Mouse (Mus musculus) embryo, embryonic 11.5 days (tissue): Measurements from ENCODE around the gene Sec22b.

Experiments
- DNase-seq: peaks from one replicate; pipeline ENCODE4 v3.0.0-alpha.2; 2012; ENCODE audit warnings: low read depth, low spot score

Sec22b gene

GRCm38 (mm10) chr3:97909737-97910136 is 8.7 kb downstream of the Sec22b start:
- no peak for DNase-seq

DNA sequence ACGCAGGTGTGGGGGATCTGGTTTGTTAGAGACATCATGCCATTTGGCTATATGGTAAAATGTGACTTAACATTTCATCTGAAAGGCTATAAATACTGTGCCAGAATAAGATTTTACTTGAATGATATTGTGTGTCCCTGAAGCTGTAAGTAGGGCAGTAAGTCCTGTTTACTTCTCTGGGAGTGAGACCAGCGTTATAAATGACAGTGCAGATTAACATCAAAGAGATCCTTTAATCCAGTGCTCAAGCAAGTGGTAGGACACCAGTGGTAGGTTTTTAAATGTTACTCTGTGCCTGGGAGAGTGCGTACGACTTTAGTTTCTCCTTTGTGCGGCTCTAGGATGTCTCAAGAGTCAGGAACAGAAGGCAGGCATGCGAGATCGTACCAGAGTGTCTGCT is 10.1 kb downstream of the Sec22b start:
- no peak for DNase-seq

DNA sequence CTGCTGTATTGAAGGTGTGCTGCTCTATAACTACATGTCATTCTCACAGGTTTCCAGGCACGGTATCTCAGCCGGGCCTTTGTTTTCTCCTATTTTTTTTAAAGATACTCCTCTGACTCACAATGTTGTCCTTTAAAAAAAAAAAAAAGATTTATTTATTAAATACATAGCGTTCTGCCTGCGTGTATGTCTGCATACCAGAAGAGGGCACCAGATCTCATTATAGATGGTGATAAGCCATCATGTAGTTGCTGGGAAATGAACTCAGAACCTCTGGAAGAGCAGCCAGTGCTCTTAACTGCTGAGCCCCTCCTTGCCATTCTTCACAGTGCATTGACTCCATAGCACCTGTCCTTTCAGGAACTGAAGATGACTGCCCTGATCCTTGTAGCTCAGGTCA is 14.1 kb downstream of the Sec22b start:
- no peak for DNase-seq

DNA sequence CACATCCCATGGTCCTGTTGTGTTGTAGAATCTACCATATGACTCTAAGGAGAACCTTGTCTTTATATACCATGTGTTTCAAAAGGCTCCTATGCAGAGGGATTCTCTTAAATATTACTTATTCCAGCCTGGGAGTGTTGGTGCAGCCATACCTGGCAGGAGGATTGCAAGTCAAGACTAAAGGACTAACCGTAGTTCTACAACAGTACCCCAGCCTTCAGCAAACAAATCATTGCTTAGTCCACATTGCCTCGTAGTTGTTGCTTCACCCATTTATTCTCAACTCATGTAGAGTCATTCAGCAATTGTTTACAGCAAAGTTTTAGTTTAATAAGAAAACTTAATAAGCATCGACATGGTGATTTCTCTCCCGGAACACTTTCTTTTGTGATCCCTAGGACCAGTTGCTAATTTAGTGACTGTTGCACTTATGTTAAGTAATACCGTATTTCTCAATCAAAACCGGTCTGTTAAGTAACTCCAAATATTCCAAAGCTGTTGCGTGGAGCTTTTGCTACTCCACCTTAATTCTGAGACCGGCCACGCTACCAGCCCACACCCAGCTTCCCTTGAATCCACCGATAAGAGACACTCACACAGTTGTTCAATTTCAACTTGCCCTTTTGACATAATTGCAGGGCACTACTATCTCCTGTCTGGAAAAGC is 18.0 kb downstream of the Sec22b start:
- no peak for DNase-seq

DNA sequence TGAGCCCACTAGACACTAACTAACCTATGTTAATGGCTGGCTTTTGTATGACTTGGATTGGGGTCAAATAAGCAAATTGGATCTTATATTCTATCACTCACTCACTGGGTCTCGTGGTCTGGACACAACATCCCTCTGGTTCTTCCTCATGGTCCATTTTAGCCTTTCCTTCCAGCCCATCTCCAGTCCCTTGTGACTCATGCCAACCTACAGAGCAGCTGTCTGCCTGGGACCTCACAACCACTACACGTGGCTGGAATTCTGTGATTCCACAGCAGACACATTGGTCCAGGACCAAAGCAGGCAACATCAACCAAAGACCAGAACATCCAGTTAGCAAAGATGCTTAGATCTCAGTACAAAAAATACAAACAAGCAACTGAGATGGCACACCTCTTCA is 24.3 kb downstream of the Sec22b start:
- DNase-seq = no peak

DNA sequence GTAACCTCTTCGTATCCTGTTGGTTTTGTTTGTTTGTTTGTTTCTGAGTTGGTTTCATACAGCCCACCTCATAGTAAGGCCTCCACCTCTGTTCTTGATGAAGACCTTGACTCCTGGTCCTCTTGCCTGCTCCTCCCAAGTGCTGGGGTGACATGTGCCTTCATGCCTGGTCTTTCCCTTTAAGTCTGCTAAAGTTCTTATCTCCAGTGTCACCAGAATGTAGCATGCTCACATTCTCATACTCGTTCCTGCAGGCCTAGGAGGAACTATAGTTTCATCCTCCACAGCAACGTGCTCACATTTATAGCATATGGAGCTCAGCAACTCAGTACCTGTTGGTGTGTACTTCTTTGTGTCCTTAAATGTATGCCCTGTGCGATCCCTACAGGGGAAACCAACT is 26.3 kb downstream of the Sec22b start:
- DNase-seq = no peak

GRCm38 (mm10) chr3:97928968-97929858 is 28.2 kb downstream of the Sec22b start:
- DNase-seq = peak; percentile 75

GRCm38 (mm10) chr3:97930141-97930786 is 29.3 kb downstream of the Sec22b start:
- DNase-seq = no peak

- DNase-seq = no peak
Observed at GRCm38 (mm10) chr3:97930787-97931158, 29.8 kb downstream of the Sec22b start.

DNA sequence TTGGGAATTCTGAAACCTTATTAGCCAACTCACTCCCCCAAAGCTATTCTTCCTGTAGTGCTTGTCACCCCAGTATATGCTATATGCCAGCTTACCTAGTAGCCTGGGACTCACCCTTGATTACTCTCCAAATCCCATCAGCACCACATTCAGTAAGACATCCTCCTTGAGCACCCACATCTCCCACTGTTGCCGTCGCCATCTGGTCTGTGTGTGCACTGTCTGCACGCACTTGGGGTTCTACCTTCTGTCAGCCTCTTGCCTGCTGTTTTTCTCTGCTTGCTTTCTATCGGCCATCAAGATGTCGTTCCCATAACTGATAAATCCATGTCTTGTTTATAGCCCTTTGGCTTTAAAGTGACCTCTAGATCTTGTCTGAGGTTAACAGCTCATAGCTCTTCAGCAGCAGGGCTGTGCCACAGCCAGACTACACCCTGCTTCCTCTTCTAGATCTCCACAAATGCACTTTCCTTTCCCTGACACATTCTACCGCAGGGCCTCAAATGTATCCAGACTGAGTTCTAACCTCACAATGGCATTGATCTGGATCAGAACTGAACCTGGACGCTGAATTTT is 30.4 kb downstream of the Sec22b start:
- DNase-seq = no peak

DNA sequence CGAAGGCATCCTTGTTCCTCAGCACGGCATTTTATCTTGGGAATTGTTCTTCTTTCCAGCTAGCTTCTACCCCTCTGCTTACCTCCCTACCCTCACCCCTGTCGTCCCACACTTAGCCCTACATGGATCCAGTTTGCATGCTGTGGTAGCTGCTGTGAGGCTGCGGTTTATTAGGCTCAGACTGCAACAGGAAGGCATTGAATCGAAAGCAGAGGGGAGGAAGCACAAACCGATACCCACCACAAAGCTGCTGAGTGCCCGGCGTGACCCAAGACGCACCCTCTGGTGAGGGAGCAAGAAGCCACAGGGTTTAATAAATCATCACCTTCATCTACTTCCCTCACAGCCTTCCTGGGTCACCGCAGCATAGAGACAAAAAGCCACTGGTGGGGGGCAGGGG is 31.1 kb downstream of the Sec22b start:
- DNase-seq = no peak

- no peak for DNase-seq
Observed at GRCm38 (mm10) chr3:97932771-97933170, 31.8 kb downstream of the Sec22b start.

DNA sequence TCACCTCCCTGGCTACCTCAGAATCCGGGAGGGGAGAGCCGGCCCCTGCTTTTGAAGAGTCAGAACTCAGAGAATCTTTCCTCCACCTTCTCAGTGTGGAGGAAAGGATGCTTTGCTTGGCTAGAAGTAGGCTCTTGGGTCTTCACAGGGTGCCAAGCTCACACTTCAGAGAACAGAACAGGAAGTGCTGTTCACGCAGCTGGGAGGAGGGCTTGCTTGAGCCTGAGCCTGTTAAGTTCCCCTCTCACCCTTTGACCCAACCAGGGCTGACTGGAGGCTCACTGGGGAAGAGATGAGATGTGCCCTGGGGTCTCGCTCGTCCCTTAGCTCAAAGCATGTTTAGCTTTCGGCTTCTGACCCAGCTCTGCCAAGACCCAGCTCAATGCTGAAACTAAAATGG is 32.3 kb downstream of the Sec22b start:
- DNase-seq = no peak

DNA sequence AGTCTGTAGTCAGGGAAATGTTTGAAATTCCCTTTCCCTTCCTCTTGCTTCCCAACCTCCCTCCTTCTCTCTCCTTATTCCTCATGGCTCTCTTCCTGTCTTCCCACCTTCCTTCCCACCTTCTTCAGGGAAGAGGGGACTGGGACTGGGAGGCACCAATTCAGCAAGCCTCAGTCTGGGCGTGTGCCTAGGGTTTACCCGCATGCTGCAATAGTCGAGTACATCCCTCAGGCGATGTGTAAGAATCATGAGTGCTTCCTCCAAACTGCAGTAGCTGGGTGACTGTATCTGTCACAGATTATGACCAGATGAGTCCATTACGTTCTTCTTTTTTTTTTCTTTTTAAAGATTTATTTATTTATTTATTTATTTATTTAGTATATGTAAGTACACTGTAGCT is 32.8 kb downstream of the Sec22b start:
- DNase-seq = no peak

GRCm38 (mm10) chr3:97934331-97935300 is 33.6 kb downstream of the Sec22b start:
- no peak for DNase-seq

DNA sequence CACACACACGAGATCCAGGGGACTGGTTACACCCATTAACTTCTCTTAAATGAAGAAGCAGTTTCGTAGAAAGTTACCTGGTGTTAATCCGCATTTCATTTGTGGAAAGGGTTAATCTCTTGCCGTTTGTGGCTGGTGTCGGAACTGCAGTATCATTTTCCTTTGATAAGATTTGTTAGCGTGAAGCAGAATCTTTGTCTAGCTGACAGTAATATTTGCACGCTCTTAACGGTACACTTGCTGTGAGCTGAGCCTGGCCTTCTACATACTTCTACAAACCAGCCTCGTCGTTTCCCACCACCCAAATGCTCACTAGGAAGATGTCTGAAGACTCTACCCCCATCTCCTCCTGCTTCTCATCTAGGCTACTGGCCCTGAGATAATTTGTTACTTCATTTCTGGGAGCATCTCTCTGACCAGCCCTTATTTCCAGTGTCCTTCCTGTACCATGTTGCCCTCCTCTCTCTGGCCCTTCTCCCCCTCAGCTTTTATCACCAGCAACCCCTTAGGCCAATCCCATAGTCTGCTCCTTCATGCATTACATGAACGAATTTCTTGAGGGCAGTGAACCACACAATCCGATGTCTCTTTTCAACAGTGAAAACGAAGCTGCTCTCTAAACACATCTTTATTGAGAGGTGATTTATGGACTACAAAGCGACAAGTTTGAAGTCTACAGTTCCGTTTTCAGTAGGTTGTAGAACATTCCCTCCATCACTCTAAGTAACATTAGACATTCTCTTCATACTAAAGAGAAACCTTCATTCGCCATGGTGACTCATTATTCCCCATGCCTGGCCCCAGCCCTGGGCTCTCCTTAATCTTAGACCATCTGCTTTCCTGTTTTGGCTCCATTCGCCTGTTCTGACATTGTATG is 36.3 kb downstream of the Sec22b start:
- no peak for DNase-seq

DNA sequence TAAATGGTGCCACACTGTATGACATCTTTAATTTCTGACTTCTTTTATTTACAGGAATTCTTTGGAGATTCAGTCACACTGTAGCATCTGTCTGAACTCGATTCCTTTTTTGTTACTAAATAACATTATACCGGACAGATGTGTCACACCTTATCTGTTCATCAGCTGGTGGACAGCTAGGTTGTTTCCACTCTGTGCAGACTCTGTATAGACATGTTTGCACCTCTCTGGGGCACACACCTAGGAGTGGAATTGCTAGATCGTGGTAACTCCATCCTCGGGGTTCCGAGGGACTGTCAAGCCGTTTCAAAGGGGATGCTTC is 36.9 kb downstream of the Sec22b start:
- DNase-seq = no peak

DNA sequence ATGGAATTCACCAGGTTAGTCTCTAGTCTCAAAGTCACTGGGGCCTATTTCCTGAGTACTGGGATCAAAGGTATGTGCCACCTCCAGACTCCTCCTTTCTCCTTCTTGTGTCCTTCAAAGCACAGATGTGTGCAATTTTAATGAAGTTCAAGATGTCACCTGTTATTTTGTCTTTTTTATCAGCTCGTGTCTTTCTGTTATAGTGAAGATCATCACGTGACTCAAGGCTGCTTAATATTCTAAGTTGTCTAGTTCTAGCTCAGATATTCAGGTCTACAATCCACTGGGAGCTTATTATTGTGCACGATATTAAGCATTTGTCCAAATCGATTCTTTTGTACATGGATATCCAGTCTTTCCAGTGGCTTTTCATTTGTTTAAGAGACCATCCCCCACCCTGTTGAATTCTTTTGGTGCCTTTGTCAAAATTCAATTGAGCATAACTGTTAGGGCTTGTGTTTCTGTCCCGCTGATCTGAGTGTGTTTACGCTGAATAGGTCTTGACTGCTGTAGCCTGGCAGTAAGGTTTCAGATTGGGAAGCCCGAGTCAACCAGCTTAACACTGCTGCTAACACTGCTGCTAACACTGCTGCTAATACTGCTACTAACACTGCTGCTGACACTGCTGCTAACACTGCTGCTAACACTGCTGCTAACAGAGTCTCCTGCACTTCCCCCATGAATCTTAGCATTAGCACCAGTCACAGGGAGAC is 38.0 kb downstream of the Sec22b start:
- no peak for DNase-seq

DNA sequence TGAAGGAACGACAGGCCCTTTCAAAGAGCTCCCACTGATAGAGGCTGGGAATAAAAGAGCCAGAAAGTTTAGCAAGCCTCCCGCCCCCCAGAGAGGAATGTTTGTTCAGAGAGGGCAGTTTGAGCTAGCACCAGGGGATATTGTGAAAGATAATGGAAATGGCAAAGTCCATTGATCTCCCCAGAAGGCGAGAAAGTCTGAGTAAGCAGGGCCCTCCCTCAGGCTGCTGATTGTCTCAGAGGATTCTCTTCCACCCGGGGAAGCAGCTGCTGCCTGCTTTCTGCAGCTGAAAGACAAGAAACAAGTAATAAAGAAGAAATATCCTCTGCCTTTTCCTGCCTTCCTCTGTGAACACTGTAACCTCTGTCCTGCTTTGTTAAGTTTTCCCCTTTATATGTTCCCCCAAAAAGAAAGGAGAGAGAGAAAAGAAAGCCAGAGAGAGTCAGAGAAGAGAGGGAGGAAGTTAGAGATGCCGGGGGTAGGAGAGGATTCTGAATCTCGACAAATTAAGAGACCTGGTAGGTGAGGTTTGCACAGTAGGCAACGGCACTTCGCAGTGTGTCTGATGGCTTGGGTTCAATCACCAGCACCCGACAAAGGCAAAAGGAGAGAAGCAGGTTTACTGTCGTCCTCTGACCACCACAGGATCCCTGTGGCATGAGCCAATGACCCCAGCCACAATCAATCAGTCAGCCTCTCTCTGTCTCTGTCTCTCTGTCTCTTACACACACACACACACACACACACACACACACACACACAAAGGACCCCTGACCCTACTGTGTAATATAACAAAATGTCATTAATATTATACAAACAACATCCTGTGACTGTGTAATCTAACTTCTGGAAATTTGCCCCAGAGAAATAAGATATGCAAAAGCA is 38.9 kb downstream of the Sec22b start:
- DNase-seq = no peak
